Mouse (Mus musculus) midbrain, postnatal 0 days (tissue): ENCODE data around the gene Gm12166. TPM values are rescaled to one million over a fixed set of nuclear protein-coding genes. Genes with fewer than 3 reads are reported as not detected.

Source experiments
- ATAC-seq: fragments of 200-750 bp; cut with Nextera tagmentation; 2 replicates; pipeline ENCODE4 v1.8.0; 2017; ENCODE audit warnings: moderate number of reproducible peaks, mild to moderate bottlenecking, moderate TSS enrichment, moderate library complexity; ENCODE audit not compliant: low FRiP score
- DNase-seq: peaks from one replicate; pipeline ENCODE4 v3.0.0-alpha.2; 2015; ENCODE audit warnings: low spot score
- H3K27ac ChIP-seq: fragments of 300-500 bp; sonication (generic); 2 replicates; pipeline ENCODE4 v1.5.1; 2014; ENCODE audit warnings: low read depth, mild to moderate bottlenecking, low read length, mixed read lengths
- H3K27me3 ChIP-seq: fragments of 300-500 bp; sonication (generic); 2 replicates; pipeline ENCODE4 v1.6.1; 2014; ENCODE audit warnings: low read length, control low read depth, mixed read lengths; ENCODE audit not compliant: insufficient read depth
- H3K36me3 ChIP-seq: fragments of 300-500 bp; sonication (generic); 2 replicates; pipeline ENCODE4 v1.6.1; 2014; ENCODE audit warnings: low read length, control low read depth, mixed read lengths; ENCODE audit not compliant: insufficient read depth
- H3K4me1 ChIP-seq: fragments of 300-500 bp; sonication (generic); 2 replicates; pipeline ENCODE4 v1.6.1; 2014; ENCODE audit warnings: mild to moderate bottlenecking, control low read depth, antibody characterized with exemption, low read length, mixed read lengths; ENCODE audit not compliant: insufficient read depth
- H3K4me2 ChIP-seq: fragments of 300-500 bp; sonication (generic); 2 replicates; pipeline ENCODE4 v1.6.1; 2014; ENCODE audit warnings: low read depth, mild to moderate bottlenecking, low read length, mixed read lengths; ENCODE audit not compliant: poor library complexity, severe bottlenecking
- H3K4me3 ChIP-seq: fragments of 300-500 bp; sonication (generic); 2 replicates; pipeline ENCODE4 v1.5.1; 2014; ENCODE audit warnings: low read depth, mild to moderate bottlenecking, low read length, moderate library complexity
- H3K9ac ChIP-seq: fragments of 300-500 bp; sonication (generic); replicated peaks from 2 replicates; pipeline ENCODE4 v1.6.1; 2014; ENCODE audit warnings: mild to moderate bottlenecking, low read length, moderate library complexity, mixed read lengths; ENCODE audit not compliant: poor library complexity, severe bottlenecking
- H3K9me3 ChIP-seq: fragments of 300-500 bp; sonication (generic); 2 replicates; pipeline ENCODE4 v1.6.1; 2016; ENCODE audit warnings: low read length, control low read depth
- CTCF ChIP-seq: IDR thresholded peaks from 2 replicates; pipeline ENCODE4 v1.5.1; 2016; ENCODE audit warnings: antibody characterized with exemption, mild to moderate bottlenecking
- WGBS: fragments of 180-500 bp; shearing (Covaris S2); extraction: QIAGEN DNeasy Blood & Tissue Kit; methylation state at CpG from one replicate; pipeline ENCODE4 v1.1.7; 2014; 5-methylcytosine and 5-hydroxymethylcytosine counted together
- polyA plus RNA-seq: library from polyadenylated mRNA; unstranded; fragments of >200 nt; fragmentation: Nextera tagmentation; extraction: Ambion mirVana; gene quantifications from 2 replicates; pipeline ENCODE4 v1.2.1, GENCODE M21; 2015
- total RNA-seq: library from RNA; depleted of rRNA; stranded (reverse); fragments of >200 nt; gene quantifications from 2 replicates; pipeline ENCODE4 v1.2.3, GENCODE M21; 2014

Gm12166 gene
- total and polyA plus RNA-seq, 2 experiments from 2014 or later: 8.3 to 8.7 TPM

DNA sequence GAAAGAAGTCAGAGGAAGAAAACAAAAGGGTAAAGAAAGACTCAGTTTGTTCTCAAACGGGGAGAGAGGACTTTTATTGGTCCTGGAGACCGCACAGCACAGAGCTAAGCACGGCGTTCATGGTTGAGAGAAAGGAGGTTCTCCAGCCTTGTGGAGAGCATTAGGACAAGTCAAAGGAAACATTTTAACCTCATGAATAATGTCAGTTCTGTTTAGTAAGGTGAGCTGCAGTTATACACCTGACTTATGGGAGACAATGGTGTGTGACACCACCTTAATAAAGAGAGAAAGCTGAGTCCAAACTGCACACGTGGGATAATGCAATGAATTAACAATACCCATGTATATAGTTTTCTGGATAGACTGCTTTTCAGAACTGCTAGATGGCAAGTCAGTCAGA, 7.3 kb downstream of the Gm12166 start:
- Histone ChIP-seq H3K4me1 (no peaks in the 10 kb centered on the region), H3K27ac (no peak overlapping the region), H3K27me3 (no peaks in the 10 kb centered on the region), H3K9ac (no peak overlapping the region), H3K4me3 (no peak overlapping the region), H3K36me3 (no peaks in the 10 kb centered on the region), H3K9me3 (no peaks in the 10 kb centered on the region), H3K4me2 (no peak overlapping the region)
- DNase-seq: no peak
- no peak for ATAC-seq
- WGBS: 91% methylated on average over 5 of the region's 5 CpGs
- TF ChIP-seq CTCF: no peak

- Histone ChIP-seq H3K9me3 (no peaks in the 10 kb centered on the region), H3K4me2 (no peak overlapping the region), H3K27me3 (no peaks in the 10 kb centered on the region), H3K4me1 (no peaks in the 10 kb centered on the region), H3K9ac (no peak overlapping the region), H3K4me3 (no peak overlapping the region), H3K27ac (no peak overlapping the region), H3K36me3 (no peaks in the 10 kb centered on the region)
- DNase-seq (no peak), ATAC-seq (no peak)
- WGBS: 80% methylated on average over 12 of the region's 12 CpGs
- TF ChIP-seq CTCF: no peak
Observed at GRCm38 (mm10) chr11:46041607-46042267, 10.4 kb downstream of the Gm12166 start.

DNA sequence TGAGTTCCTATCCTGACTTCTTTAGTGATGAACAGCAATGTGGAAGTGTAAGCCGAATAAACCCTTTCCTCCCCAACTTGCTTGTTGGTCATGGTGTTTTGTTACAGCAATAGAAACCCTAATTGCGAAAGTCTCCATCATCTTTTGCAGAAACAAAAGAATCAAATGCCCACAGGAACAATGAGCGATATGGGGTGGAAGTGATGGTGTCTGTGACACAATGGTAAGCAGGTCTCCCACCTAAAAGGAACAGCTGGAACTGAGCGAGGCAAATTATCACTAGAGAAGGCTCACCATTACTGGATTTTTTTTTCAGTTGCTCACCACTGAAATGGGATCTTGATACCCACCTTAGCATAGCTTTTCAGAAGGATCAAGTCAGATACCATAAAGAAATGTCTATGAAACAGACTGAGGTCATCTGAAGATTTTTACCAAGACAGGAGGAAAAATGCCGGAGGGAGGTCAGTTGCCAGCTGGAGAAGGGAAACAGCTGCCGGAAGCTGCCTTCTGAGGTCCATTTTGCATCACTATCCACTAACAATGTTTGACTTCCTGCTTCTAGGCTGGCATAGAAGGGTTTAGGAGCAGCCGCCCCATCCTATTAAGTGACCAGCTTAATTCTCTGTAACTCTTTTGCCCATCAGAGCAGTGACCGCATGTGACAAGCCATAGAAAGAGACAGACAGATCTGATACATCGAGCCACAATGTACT, 11.1 kb downstream of the Gm12166 start:
- ATAC-seq (no peak), DNase-seq (no peak)
- H3K27me3 ChIP-seq: no peaks in the 10 kb centered on the region
- H3K9ac ChIP-seq: no peak overlapping the region
- H3K9me3 ChIP-seq: no peaks in the 10 kb centered on the region
- no peak for TF ChIP-seq CTCF
- H3K27ac ChIP-seq: no peak overlapping the region
- H3K4me3 ChIP-seq: no peak overlapping the region
- no peaks in the 10 kb centered on the region for H3K36me3 ChIP-seq
- H3K4me1 ChIP-seq: no peaks in the 10 kb centered on the region
- WGBS: 87% methylated on average over 9 of the region's 9 CpGs
- H3K4me2 ChIP-seq: no peak overlapping the region

DNA sequence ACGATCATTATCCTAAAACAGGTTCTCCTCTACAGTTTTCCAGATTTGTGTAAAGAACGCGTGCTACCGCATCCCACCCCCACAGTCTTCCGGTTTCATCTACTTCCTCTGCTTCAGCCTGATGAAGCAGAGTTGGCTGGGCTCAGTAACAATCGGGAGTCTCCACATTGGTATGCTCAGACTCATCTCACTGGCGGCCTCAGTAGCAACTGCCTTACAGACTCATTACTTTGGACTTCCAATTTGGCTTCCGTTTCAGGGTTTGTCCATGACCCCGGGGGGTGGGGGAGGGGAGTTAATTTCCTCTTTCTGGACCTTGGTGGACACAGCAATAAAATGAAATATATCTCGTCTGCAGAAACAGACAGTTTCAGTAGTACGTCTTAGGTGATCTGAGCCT, 12.8 kb downstream of the Gm12166 start:
- no peaks in the 10 kb centered on the region for H3K9me3 ChIP-seq
- no peak overlapping the region for H3K9ac ChIP-seq
- ATAC-seq (no peak), DNase-seq (no peak)
- no peaks in the 10 kb centered on the region for H3K27me3 ChIP-seq
- no peak overlapping the region for H3K4me2 ChIP-seq
- no peaks in the 10 kb centered on the region for H3K36me3 ChIP-seq
- no peaks in the 10 kb centered on the region for H3K4me1 ChIP-seq
- no peak for TF ChIP-seq CTCF
- no peak overlapping the region for H3K27ac ChIP-seq
- no peak overlapping the region for H3K4me3 ChIP-seq
- WGBS: 73% methylated on average over 11 of the region's 11 CpGs

DNA sequence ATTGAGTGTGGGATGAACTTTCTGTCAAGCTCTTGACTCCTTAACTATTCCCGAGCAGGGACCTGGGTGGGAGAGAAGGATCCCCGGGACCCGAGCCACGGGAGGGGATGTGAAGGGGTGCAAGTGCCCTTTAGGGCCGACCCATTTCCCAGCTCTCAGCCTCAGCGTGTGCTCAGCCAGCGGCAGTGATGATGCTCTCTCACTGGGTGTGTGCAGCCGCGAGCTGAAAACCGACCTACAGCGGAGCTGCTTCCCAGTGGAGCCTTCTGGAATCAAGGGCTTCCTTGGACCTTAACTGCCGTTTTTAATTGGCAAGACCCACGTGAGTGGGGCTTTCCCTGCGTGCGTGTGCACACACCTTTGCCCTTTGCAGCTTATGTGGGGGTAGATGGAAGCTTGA, 13.2 kb downstream of the Gm12166 start:
- Histone ChIP-seq H3K36me3 (no peaks in the 10 kb centered on the region), H3K27me3 (no peaks in the 10 kb centered on the region), H3K27ac (no peak overlapping the region), H3K9ac (no peak overlapping the region), H3K9me3 (no peaks in the 10 kb centered on the region), H3K4me1 (no peaks in the 10 kb centered on the region), H3K4me2 (no peak overlapping the region), H3K4me3 (no peak overlapping the region)
- WGBS: 81% methylated on average over 15 of the region's 15 CpGs
- DNase-seq: no peak
- no peak for ATAC-seq
- no peak for TF ChIP-seq CTCF

DNA sequence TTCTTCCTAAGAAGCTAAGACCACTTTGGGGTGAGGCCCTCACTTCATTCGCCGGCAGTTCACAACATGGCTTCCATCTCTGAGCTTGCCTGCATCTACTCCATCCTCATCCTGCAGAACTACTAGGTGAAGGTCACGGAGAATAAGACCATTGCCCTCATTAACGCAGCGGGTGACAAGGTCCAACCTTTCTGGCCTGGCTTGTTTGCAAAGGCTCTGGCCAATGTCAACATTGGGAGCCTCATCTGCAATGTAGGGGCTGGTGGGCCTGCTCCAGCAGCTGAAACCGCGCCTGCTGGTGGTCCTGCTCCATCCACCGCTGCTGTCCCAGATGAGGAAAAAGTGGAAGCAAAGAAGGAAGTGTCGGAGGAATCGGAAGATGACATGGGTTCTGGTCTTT, 15.7 kb downstream of the Gm12166 start:
- WGBS: 98% methylated on average over 10 of the region's 10 CpGs

More for the DNA sequence above, 15.7 kb downstream of the Gm12166 start:
- no peak overlapping the region for H3K4me3 ChIP-seq
- no peaks in the 10 kb centered on the region for H3K4me1 ChIP-seq
- no peaks in the 10 kb centered on the region for H3K9me3 ChIP-seq
- DNase-seq (no peak), ATAC-seq (no peak)
- H3K27ac ChIP-seq: no peak overlapping the region
- no peaks in the 10 kb centered on the region for H3K36me3 ChIP-seq
- no peaks in the 10 kb centered on the region for H3K27me3 ChIP-seq
- H3K4me2 ChIP-seq: no peak overlapping the region
- no peak for TF ChIP-seq CTCF
- no peak overlapping the region for H3K9ac ChIP-seq
